Mouse (Mus musculus) embryonic facial prominence, embryonic 13.5 days (tissue): ENCODE results near the gene 1600014C23Rik. TPM values are rescaled to one million over a fixed set of nuclear protein-coding genes. Genes with fewer than 3 reads are reported as not detected.
A peak's percentile ranks its signal among the peaks of the same experiment; 100 is the strongest.

Source experiments
- ATAC-seq: fragments of 200-750 bp; cut with Nextera tagmentation; 2 replicates; pipeline ENCODE4 v1.8.0; 2017; ENCODE audit warnings: low read depth; ENCODE audit not compliant: insufficient number of reproducible peaks, insufficient read depth, low FRiP score, low TSS enrichment
- H3K27ac ChIP-seq: fragments of 300-500 bp; sonication (generic); 2 replicates; pipeline ENCODE4 v1.5.1; 2015; ENCODE audit warnings: moderate library complexity, mild to moderate bottlenecking, inconsistent platforms
- H3K27me3 ChIP-seq: fragments of 300-500 bp; sonication (generic); 2 replicates; pipeline ENCODE4 v1.6.1; 2015; ENCODE audit warnings: mild to moderate bottlenecking, inconsistent platforms
- H3K36me3 ChIP-seq: fragments of 300-500 bp; sonication (generic); 2 replicates; pipeline ENCODE4 v1.6.1; 2015; ENCODE audit warnings: mild to moderate bottlenecking, inconsistent platforms
- H3K4me1 ChIP-seq: fragments of 300-500 bp; sonication (generic); 2 replicates; pipeline ENCODE4 v1.6.1; 2015; ENCODE audit warnings: inconsistent platforms
- H3K4me2 ChIP-seq: fragments of 300-500 bp; sonication (generic); 2 replicates; pipeline ENCODE4 v1.6.1; 2015; ENCODE audit warnings: moderate library complexity, mild to moderate bottlenecking, inconsistent platforms
- H3K4me3 ChIP-seq: fragments of 300-500 bp; sonication (generic); 2 replicates; pipeline ENCODE4 v1.5.1; 2015; ENCODE audit warnings: mild to moderate bottlenecking, inconsistent platforms
- H3K9ac ChIP-seq: fragments of 300-500 bp; sonication (generic); 2 replicates; pipeline ENCODE4 v1.6.1; 2015; ENCODE audit warnings: mild to moderate bottlenecking, inconsistent platforms
- H3K9me3 ChIP-seq: fragments of 300-500 bp; sonication (generic); 2 replicates; pipeline ENCODE4 v1.6.1; 2016; ENCODE audit warnings: inconsistent platforms
- whole genome bisulfite sequencing: fragments of 180-500 bp; shearing (Covaris S2); methylation state at CpG from one replicate; pipeline ENCODE4 v1.1.7; 2015; ENCODE audit warnings: mixed read lengths; 5-methylcytosine and 5-hydroxymethylcytosine counted together
- polyA plus RNA-seq: library from polyadenylated mRNA; unstranded; fragments of >200 nt; fragmentation: Nextera tagmentation; extraction: Ambion mirVana; gene quantifications from 2 replicates; pipeline ENCODE4 v1.2.1, GENCODE M21; 2015

Gene 1600014C23Rik
- polyA plus RNA-seq, 1 experiment from 2014 or later = not detected

DNA sequence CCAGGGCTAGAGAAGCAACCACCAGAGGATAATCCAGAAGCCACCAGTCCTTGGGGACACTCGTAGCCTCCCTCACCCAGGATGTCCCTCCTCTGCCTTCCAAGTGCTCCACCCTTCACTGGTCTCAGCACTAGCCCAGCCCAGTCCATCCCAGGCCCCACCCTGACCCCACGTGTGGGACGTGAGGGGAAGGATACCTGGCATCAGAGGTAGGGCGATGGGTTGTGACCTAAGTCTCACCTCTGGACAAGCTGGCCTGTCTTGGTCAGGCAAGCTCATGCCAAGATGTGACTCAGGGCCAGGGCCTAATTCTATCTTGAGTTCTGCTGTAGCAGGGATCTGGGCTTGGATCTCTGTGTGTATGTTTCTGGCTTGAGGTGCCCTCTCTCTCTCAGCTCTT, 1.2 kb upstream of the 1600014C23Rik start:
- WGBS = 76% methylated on average over 4 of the region's 4 CpGs
- Histone ChIP-seq H3K9me3 (no peaks in the 10 kb centered on the region; the same call in 1 of the 2 replicates), H3K36me3 (no peaks in the 10 kb centered on the region), H3K27ac (no peak overlapping the region), H3K9ac (no peak overlapping the region), H3K4me3 (no peak overlapping the region), H3K4me1 (peaks cover 46% of the 10 kb centered on the region), H3K4me2 (no peak overlapping the region), H3K27me3 (peaks cover 23% of the 10 kb centered on the region)
- ATAC-seq = no peak

DNA sequence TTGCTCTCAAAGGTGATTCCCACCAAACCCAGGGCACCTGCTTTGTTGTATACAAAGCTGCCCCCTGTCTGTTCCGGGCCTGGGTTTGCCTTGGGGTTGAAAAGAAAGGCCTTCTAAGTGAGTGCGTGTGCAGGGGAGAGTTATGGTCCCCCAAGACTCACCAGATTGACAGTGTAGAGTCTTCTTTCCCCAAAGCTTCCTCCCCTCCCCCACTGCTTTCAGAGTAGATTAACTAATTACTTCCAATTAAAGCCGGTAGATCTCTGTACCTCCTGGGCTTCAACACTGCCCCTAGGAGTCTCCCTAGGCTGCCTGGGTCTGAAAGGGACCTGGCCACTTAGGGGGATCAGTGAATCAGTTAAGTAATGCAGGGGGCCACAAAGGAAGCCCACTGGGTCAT, 689 bp upstream of the 1600014C23Rik start:
- Histone ChIP-seq H3K4me3 (peak overlapping the region; percentile 44; the same call in 1 of the 2 replicates), H3K9ac (peak overlapping the region; percentile 72; the same call in 1 of the 2 replicates), H3K4me2 (peak overlapping the region; percentile 87), H3K36me3 (no peaks in the 10 kb centered on the region), H3K27ac (0 out of 2 replicates have a peak overlapping the region, but pooled peaks have one; percentile 12), H3K4me1 (peaks cover 46% of the 10 kb centered on the region), H3K27me3 (peaks cover 23% of the 10 kb centered on the region), H3K9me3 (no peaks in the 10 kb centered on the region; the same call in 1 of the 2 replicates)
- no peak for ATAC-seq
- WGBS = 15% methylated on average over 3 of the region's 3 CpGs

DNA sequence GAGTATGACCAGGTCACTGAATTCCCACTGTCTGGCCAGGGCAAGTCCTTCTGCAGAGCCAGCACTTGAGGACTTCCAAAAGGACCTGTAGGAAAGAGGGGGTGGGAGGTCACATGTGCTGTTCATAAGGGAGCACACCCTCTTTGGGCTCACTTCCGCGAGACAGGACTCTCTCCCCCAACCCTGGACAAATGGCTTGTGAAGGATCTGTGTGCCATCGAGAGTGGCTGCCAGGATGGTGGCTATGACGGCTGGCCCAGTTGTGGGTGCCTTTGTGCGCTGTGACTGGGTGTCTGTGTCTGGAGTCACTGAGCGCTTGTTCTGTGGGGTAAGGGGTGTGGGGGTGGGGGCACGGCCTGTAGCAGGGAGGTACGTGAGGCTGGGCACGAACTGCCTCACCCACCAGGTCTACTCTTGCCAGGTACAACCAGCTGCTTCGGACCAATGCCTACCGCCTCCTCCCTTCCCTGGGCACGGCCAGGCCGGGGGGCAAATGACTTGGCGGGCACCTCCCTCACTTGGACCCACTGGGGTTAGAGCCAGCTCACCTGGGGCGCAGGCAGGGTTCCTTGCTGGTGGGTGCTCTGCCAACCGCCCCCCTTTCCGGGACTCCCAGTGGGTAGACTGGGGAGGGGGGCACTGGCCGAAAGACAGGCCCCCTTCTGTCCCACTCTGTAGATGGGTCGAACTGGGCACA, 458 bp downstream of the 1600014C23Rik start:
- peak overlapping the region; percentile 72 for H3K9ac ChIP-seq
- peaks cover 46% of the 10 kb centered on the region for H3K4me1 ChIP-seq
- 57% methylated on average over 16 of the region's 19 CpGs for WGBS
- H3K27me3 ChIP-seq = peaks cover 23% of the 10 kb centered on the region
- H3K4me2 ChIP-seq = peak overlapping the region; percentile 87
- H3K9me3 ChIP-seq = no peaks in the 10 kb centered on the region
- peak overlapping the region; percentile 44 for H3K4me3 ChIP-seq
- H3K36me3 ChIP-seq = no peaks in the 10 kb centered on the region
- ATAC-seq = no peak
- H3K27ac ChIP-seq = no peak overlapping the region

DNA sequence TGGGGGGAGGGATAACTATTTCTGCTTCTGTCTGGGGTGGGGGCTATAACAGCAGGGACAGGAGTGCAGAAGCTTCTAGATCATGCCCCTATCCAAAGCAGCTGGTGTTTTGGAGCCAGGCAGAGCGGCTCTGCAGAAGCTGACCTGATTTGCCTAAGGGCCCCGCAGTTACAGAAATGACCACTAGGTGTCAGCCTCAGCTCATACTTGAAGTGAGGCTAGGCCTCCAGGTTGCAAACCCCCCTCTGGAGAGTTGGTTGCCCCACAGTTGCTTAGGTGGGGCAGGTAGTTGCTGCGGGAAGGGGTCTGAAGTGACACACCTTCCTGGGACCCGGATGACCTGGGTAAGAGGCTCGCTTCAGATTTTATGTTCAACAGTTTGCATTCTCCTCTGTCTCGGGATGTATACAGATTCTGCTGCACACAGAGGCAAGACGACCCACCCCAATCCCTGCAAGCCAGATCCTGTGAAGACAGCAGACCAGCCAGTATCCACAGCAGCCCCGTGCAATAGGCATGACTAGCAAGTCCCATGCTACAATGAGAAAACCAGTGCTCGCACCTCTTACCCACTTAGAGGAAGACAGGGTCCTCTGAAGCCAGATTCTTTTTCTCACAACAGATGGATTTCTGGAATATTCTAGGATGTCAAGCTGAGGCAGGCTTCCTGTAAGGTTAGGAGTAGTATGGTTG, 2.3 kb downstream of the 1600014C23Rik start:
- no peaks in the 10 kb centered on the region for H3K36me3 ChIP-seq
- WGBS = 21% methylated on average over 9 of the region's 9 CpGs
- H3K4me1 ChIP-seq = peaks cover 38% of the 10 kb centered on the region
- H3K9ac ChIP-seq = no peak overlapping the region
- H3K4me2 ChIP-seq = peak overlapping the region; percentile 26
- no peak overlapping the region for H3K4me3 ChIP-seq
- no peaks in the 10 kb centered on the region for H3K9me3 ChIP-seq
- no peak for ATAC-seq
- H3K27ac ChIP-seq = no peak overlapping the region
- H3K27me3 ChIP-seq = peaks cover 23% of the 10 kb centered on the region

DNA sequence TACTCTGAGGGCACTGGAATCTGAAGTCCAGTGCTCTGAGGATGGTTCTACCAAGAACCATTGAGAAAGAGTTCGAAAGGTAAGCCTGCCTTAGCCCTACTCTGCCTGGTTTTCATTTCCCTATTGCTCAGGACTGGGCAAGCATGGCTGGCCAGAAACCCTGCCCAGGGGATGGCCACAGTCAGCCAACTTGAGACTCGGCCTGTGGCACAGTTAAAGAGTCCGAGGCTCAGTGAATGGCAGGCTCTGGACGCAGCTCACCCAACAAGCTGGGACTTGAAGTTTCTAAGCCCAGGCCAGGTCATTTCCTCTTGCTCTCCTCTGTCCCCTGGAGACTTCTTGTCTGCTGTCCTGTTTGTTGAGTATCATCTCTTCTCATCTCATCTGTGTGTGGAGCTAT, 2.9 kb downstream of the 1600014C23Rik start:
- WGBS = 69% methylated on average over 4 of the region's 4 CpGs

DNA sequence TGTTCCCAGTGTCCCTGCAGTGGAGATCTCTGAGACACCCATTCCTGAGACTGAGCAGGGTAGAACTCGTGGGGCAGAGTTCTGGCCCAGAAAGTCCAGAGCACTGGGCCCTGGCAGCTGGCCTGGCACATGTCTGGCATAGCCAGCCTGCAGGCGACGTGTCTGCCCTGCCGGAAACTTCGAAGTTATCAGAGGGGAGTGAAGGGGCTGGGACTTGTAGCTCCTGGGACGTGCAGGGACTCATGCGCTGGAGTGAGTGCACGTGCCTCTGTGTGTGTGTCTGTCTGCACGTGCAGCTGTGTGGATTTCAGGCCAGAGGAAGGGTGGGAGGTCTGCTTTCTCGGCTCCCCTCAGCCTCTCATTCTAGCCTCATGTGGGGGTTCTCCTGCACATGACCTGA, 4.3 kb downstream of the 1600014C23Rik start:
- no peaks in the 10 kb centered on the region for H3K36me3 ChIP-seq
- no peak overlapping the region for H3K27ac ChIP-seq
- no peak overlapping the region for H3K4me2 ChIP-seq
- no peak overlapping the region for H3K4me3 ChIP-seq
- H3K27me3 ChIP-seq = peaks cover 17% of the 10 kb centered on the region
- peaks cover 20% of the 10 kb centered on the region for H3K4me1 ChIP-seq
- H3K9me3 ChIP-seq = no peaks in the 10 kb centered on the region
- 0 out of 2 replicates have a peak overlapping the region, but pooled peaks have one; percentile 17 for H3K9ac ChIP-seq
- ATAC-seq = no peak
- 40% methylated on average over 10 of the region's 10 CpGs for WGBS

More for the DNA sequence above, 2.9 kb downstream of the 1600014C23Rik start:
- H3K9ac ChIP-seq = no peak overlapping the region
- peaks cover 23% of the 10 kb centered on the region for H3K27me3 ChIP-seq
- no peaks in the 10 kb centered on the region for H3K9me3 ChIP-seq
- H3K4me2 ChIP-seq = no peak overlapping the region
- peaks cover 33% of the 10 kb centered on the region for H3K4me1 ChIP-seq
- ATAC-seq = no peak
- H3K4me3 ChIP-seq = no peak overlapping the region
- no peak overlapping the region for H3K27ac ChIP-seq
- H3K36me3 ChIP-seq = no peaks in the 10 kb centered on the region

GRCm38 (mm10) chr17:45727983-45728723, 5.5 kb downstream of the 1600014C23Rik start:
- 0 out of 2 replicates have a peak overlapping the region, but pooled peaks have one; percentile 11 for H3K9ac ChIP-seq
- 47% methylated on average over 8 of the region's 8 CpGs for WGBS

GRCm38 (mm10) chr17:45727481-45727880, 6.2 kb downstream of the 1600014C23Rik start:
- no peak overlapping the region for H3K4me2 ChIP-seq
- H3K9me3 ChIP-seq = no peaks in the 10 kb centered on the region
- no peaks in the 10 kb centered on the region for H3K36me3 ChIP-seq
- 88% methylated on average over 2 of the region's 2 CpGs for WGBS
- H3K4me3 ChIP-seq = no peak overlapping the region
- ATAC-seq = no peak
- no peak overlapping the region for H3K9ac ChIP-seq
- H3K27ac ChIP-seq = no peak overlapping the region
- peaks cover 2% of the 10 kb centered on the region; the same call in 1 of the 2 replicates for H3K27me3 ChIP-seq
- peaks cover 15% of the 10 kb centered on the region for H3K4me1 ChIP-seq

More at GRCm38 (mm10) chr17:45727983-45728723, 5.5 kb downstream of the 1600014C23Rik start:
- Histone ChIP-seq H3K4me3 (no peak overlapping the region), H3K36me3 (no peaks in the 10 kb centered on the region), H3K27ac (no peak overlapping the region), H3K4me2 (no peak overlapping the region), H3K9me3 (no peaks in the 10 kb centered on the region), H3K4me1 (peaks cover 13% of the 10 kb centered on the region), H3K27me3 (peaks cover 9% of the 10 kb centered on the region)
- ATAC-seq = no peak

DNA sequence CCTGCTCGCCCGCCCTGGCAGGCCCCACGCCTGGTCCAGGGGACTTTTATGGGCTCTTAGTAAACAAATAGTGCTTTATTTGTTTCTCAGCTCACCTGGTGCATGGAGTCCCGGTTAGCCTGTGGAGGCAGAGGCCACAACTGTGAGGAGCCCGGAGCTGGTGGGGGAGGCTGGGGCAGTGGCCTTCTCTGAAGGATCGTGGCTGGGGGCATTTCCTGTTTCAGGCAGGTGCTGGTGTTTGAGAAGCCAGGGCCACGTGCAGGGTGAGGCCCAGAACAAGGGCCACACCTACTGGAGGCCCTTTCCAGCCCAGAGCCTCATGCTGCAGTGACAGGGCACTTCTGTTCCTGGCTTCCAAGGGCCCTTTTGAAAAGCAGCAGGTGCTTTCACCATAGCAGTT, 7.4 kb downstream of the 1600014C23Rik start:
- 47% methylated on average over 7 of the region's 7 CpGs for WGBS
- no peaks in the 10 kb centered on the region for H3K36me3 ChIP-seq
- H3K4me2 ChIP-seq = no peak overlapping the region
- H3K27ac ChIP-seq = no peak overlapping the region
- no peak overlapping the region for H3K9ac ChIP-seq
- peaks cover 12% of the 10 kb centered on the region for H3K4me1 ChIP-seq
- no peaks in the 10 kb centered on the region for H3K27me3 ChIP-seq
- no peaks in the 10 kb centered on the region for H3K9me3 ChIP-seq
- H3K4me3 ChIP-seq = no peak overlapping the region
- no peak for ATAC-seq

- no peak overlapping the region for H3K27ac ChIP-seq
- no peaks in the 10 kb centered on the region for H3K27me3 ChIP-seq
- WGBS = 84% methylated on average over 10 of the region's 10 CpGs
- peaks cover 9% of the 10 kb centered on the region for H3K4me1 ChIP-seq
- no peaks in the 10 kb centered on the region for H3K36me3 ChIP-seq
- no peak overlapping the region for H3K4me2 ChIP-seq
- H3K4me3 ChIP-seq = peak overlapping the region; percentile 50; the same call in 1 of the 2 replicates
- H3K9ac ChIP-seq = no peak overlapping the region; the same call in 1 of the 2 replicates
- no peaks in the 10 kb centered on the region for H3K9me3 ChIP-seq
- no peak for ATAC-seq
Measured at GRCm38 (mm10) chr17:45724574-45724921, 9.1 kb downstream of the 1600014C23Rik start.

DNA sequence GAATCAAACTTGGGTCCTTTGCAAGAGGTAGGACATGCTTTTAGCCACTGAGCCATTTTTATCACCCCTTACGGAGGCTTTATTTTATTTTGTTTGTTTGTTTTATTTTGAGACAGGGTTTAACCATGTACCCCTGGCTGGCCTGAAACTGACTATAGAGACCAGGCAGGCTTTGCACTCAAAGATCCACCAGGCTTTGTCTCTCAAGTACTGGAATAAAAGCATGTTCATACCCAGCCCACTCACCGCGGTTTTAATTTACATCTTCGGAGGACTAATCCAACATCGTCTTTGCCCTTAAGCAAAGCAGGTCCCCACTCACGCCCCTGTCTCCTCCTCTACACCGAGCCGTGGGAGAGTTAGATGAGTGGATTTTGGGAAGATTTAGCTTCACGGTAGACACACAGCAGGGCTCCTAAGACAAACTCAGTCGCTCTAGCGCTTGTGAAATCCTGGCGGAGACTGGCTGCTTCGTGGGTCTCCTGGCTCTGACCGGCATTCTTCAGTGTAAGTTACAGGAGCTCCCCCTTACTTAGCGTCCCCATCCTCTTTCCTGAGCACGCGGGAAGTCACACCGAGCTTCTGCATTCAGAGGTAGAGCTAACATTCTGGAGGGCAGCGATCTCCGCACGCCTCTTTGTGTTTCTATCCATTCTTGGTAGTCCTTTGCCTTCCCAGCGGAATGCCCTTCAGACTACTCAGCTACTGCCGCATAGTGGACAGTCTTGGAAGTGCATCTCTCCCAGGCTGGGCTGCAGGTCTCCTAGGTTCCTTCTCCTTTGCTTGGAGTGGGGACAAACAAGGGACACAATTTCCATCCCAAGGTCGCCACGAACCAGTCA, 9.7 kb downstream of the 1600014C23Rik start:
- peaks cover 9% of the 10 kb centered on the region for H3K4me1 ChIP-seq
- ATAC-seq = no peak
- peak overlapping the region; percentile 50 for H3K4me3 ChIP-seq
- H3K27me3 ChIP-seq = no peaks in the 10 kb centered on the region
- H3K27ac ChIP-seq = peak overlapping the region; percentile 89
- no peaks in the 10 kb centered on the region for H3K36me3 ChIP-seq
- no peaks in the 10 kb centered on the region for H3K9me3 ChIP-seq
- peak overlapping the region; percentile 68 for H3K4me2 ChIP-seq
- 4% methylated on average over 25 of the region's 25 CpGs for WGBS
- peak overlapping the region; percentile 76 for H3K9ac ChIP-seq
